Mouse (Mus musculus) left cerebral cortex, postnatal 25 days (tissue): ENCODE results near the gene Stx4a. TPM values are rescaled to one million over a fixed set of nuclear protein-coding genes. Genes with fewer than 3 reads are reported as not detected.
"Not testable (repeated sequence)": the region's sequence is repeated elsewhere in the genome, so short reads cannot be mapped to it uniquely, and the experiment has no call there.

Experiments
- DNase-seq, 2 experiments: peaks; one replicate each; pipeline ENCODE4 v3.0.0; 2022; ENCODE audit warnings: low spot score in 2 of 2, mixed read lengths in 1 of 2
- intact Hi-C: fragments of 180-260 bp; cut with DNase I; formaldehyde crosslinking; loops from one replicate; pipeline ENCODE4 v1.15.1; 2025
- total RNA-seq, 2 experiments: library from RNA; stranded (reverse); gene quantifications; 2 replicates each; pipeline ENCODE4 v1.2.3; 2021

Stx4a gene
- 10 to 100 TPM; 70.5 to 76.0 TPM for total RNA-seq

GRCm38 (mm10) chr7:127824176-127824871 lies at the start of gene Stx4a, which contains the start of gene Stx1b:
Gene Stx4a (plus strand): TSS chr7:127824294.
Gene Stx1b (minus strand): TSS chr7:127824549.
- peak; percentile 62 to 67 for DNase-seq
- intact Hi-C loops = loop anchor here (1.0 to 5.0 kb wide), 3 partner anchors 17 to 53 kb away; partner anchors contain the start of genes Zfp646 and Zfp668

GRCm38 (mm10) chr7:127775837-127776236 lies 48.3 kb upstream of the Stx4a start:
- intact Hi-C loops, DNase-seq: not testable (repeated sequence)

- peak; percentile 88 to 93 for DNase-seq
- intact Hi-C loops = no loop called here
Measured at GRCm38 (mm10) chr7:127776426-127776825, 47.7 kb upstream of the Stx4a start, which contains the start of gene Setd1a. Gene Setd1a (plus strand): TSS chr7:127776670.

- peak; percentile 98 for DNase-seq
- intact Hi-C loops = loop anchor here (1.0 kb wide), 3 partner anchors 47 to 98 kb away; partner anchors contain the start of genes Stx1b and Stx4a
Measured at GRCm38 (mm10) chr7:127776878-127777473, 47.1 kb upstream of the Stx4a start.

GRCm38 (mm10) chr7:127777474-127778266 lies 46.4 kb upstream of the Stx4a start:
- intact Hi-C loops = loop anchor here (1.0 kb wide), 3 partner anchors 47 to 98 kb away; partner anchors contain the start of genes Stx1b and Stx4a
- DNase-seq = peak in 1 of 2 experiments; percentile 43

GRCm38 (mm10) chr7:127778350-127778749 lies 45.7 kb upstream of the Stx4a start:
- intact Hi-C loops = no loop called here

GRCm38 (mm10) chr7:127785308-127785707 lies 38.8 kb upstream of the Stx4a start, which contains the start of gene Gm49388:
Gene Gm49388 (plus strand): TSS chr7:127785608.
- intact Hi-C loops = no loop called here
- DNase-seq = no peak

More at GRCm38 (mm10) chr7:127778350-127778749, 45.7 kb upstream of the Stx4a start:
- no peak for DNase-seq

- no peak for DNase-seq
- intact Hi-C loops = no loop called here
Measured at GRCm38 (mm10) chr7:127797076-127797845, 26.8 kb upstream of the Stx4a start.

- no peak for DNase-seq
- intact Hi-C loops = no loop called here
Measured at GRCm38 (mm10) chr7:127798591-127798990, 25.5 kb upstream of the Stx4a start.

GRCm38 (mm10) chr7:127799211-127799610 lies 24.9 kb upstream of the Stx4a start:
- DNase-seq = no peak
- intact Hi-C loops = no loop called here

- intact Hi-C loops = no loop called here
- no peak for DNase-seq
Measured at GRCm38 (mm10) chr7:127799738-127800137, 24.4 kb upstream of the Stx4a start.

- intact Hi-C loops = no loop called here
- DNase-seq = peak; percentile 78 to 89
Measured at GRCm38 (mm10) chr7:127800435-127801009, 23.6 kb upstream of the Stx4a start, which contains the start of gene Hsd3b7. Gene Hsd3b7 (plus strand): TSS chr7:127800604.

GRCm38 (mm10) chr7:127801010-127801621 lies 23.0 kb upstream of the Stx4a start:
- no peak for DNase-seq

GRCm38 (mm10) chr7:127802313-127802712 lies 21.8 kb upstream of the Stx4a start:
- peak in 1 of 2 experiments; percentile 66 for DNase-seq

More at GRCm38 (mm10) chr7:127801010-127801621, 23.0 kb upstream of the Stx4a start:
- intact Hi-C loops = no loop called here

GRCm38 (mm10) chr7:127808821-127809220 lies 15.3 kb upstream of the Stx4a start:
- no peak for DNase-seq
- intact Hi-C loops = loop anchor here (1.0 kb wide), 1 partner anchor 93 kb away; no protein-coding TSS in a partner anchor

More at GRCm38 (mm10) chr7:127802313-127802712, 21.8 kb upstream of the Stx4a start:
- intact Hi-C loops = no loop called here

GRCm38 (mm10) chr7:127809846-127810245 lies 14.2 kb upstream of the Stx4a start:
- intact Hi-C loops = loop anchor here (1.0 kb wide), 1 partner anchor 92 kb away; no protein-coding TSS in a partner anchor
- no peak for DNase-seq

- intact Hi-C loops = no loop called here
- no peak for DNase-seq
Measured at GRCm38 (mm10) chr7:127810650-127811049, 13.4 kb upstream of the Stx4a start.

- no peak for DNase-seq
- intact Hi-C loops = no loop called here
Measured at GRCm38 (mm10) chr7:127811240-127811639, 12.9 kb upstream of the Stx4a start.
